Mouse (Mus musculus) left cerebral cortex, postnatal 4 days (tissue): Measurements from ENCODE around the gene Fmnl1. TPM values are rescaled to one million over a fixed set of nuclear protein-coding genes. Genes with fewer than 3 reads are reported as not detected.

ENCODE experiments used
- DNase-seq: peaks from one replicate; pipeline ENCODE4 v3.0.0-alpha.2; 2022
- intact Hi-C: fragments of 180-260 bp; cut with DNase I; formaldehyde crosslinking; loops from one replicate; pipeline ENCODE4 v1.15.1; 2025
- total RNA-seq, 2 experiments: library from RNA; stranded (reverse); gene quantifications; 2 replicates each; pipeline ENCODE4 v1.2.3; 2021

Gene Fmnl1
- total RNA-seq, 2 experiments from 2014 or later = 34.8 to 39.1 TPM

GRCm38 (mm10) chr11:103181349-103181748 lies 10.4 kb downstream of the Fmnl1 start:
- intact Hi-C loops = no loop called here
- no peak for DNase-seq

GRCm38 (mm10) chr11:103181911-103182310 lies 11.0 kb downstream of the Fmnl1 start:
- intact Hi-C loops = no loop called here
- no peak for DNase-seq

DNA sequence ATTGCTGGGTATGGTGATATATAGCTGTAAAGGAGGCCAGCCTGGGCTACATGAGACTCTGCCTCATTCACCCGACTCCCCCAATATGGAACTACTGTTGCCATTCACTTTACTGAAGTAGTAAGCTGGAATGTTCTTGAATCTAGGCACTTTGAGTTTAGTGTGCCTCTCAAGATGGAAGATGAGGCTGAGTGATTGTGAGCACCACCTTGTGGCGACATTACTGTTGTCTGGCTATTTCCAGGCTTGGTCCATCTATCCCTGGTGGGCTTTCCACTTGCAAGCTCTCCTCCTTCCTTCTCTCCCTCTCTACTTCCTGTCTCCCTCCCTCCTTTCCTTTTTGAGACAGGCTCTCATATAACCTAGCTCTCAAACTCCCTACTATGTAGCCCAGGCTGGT lies 14.0 kb downstream of the Fmnl1 start:
- intact Hi-C loops = no loop called here
- DNase-seq = peak; percentile 62

DNA sequence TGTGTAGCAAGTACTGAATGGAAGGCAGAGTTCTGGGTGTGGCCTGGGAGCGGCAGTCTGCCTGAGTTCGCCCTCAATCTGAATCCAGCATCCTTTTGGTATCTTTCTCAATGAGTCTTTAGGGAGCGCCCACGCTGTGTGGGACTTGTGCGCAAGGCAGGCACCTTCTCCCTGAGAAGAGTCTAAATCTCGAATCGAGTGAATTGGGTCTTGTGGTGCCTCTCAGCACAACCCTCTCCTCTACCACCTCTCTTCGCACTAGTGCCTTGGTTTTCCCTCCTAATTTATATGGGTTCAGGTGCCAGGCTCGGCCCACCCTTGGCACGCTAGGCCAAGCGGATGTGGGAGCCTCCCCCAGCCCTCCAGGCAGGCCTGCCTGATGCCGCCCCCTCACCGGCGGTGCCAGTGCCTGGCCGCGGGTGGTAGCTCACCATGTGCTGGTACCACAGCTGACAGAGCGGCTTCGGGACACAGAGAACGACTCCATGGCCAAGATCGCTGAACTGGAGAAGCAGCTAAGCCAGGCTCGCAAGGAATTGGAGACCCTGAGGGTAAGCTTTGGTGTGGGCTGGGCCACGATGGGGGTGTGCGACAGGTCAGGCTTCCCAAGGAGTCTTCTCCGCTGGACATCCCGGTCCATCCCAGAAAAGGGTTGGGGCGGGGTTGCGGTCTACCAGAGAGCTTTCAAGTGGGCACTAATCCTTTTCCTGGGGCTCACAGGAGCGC lies 21.5 kb downstream of the Fmnl1 start:
- peak; percentile 39 for DNase-seq
- intact Hi-C loops = no loop called here

DNA sequence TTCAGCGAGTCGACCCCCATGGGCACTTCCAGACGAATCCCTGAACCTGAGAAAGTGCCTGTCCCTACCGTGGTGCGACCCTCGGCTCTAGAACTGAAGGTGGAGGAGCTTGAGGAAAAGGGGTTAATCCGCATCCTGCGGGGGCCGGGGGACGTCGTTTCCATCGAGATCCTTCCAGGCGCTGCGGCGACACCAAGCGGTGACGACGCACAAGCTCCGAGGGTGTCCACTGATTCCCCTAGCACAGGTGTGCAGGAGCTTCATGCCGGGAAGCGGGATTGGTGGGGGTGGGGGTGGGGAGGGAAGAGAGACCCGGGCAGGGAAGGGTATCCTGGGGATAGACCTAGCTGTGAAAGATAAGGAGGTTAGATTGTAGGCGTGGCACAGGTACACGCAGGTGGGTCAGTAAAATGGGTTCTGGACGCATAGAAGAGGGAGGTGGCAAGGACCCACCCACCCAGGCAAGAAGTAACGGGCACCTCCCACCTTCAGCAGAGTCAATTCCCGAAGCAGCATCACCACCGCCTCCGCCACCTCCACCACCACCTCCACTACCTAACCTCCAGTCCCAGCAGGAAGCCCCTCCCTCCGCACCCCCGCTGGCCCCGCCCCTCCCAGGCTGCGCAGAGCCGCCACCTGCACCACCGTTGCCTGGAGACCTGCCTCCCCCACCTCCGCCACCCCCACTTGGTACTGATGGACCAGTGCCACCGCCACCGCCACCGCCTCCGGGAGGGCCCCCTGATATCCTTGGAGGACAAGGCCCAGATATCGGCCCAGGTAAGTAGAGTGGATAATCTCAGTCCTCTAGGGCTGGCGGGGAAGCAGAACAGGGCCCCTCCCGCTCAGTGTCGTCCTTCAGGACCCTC lies 22.3 kb downstream of the Fmnl1 start:
- intact Hi-C loops = no loop called here
- peak; percentile 57 for DNase-seq

- no peak for DNase-seq
- intact Hi-C loops = no loop called here
Measured at GRCm38 (mm10) chr11:103193825-103194168, 22.9 kb downstream of the Fmnl1 start.

- peak; percentile 13 for DNase-seq
- intact Hi-C loops = no loop called here
Measured at GRCm38 (mm10) chr11:103195236-103195635, 24.3 kb downstream of the Fmnl1 start.

GRCm38 (mm10) chr11:103195656-103196055 lies 24.7 kb downstream of the Fmnl1 start:
- intact Hi-C loops = no loop called here
- no peak for DNase-seq

DNA sequence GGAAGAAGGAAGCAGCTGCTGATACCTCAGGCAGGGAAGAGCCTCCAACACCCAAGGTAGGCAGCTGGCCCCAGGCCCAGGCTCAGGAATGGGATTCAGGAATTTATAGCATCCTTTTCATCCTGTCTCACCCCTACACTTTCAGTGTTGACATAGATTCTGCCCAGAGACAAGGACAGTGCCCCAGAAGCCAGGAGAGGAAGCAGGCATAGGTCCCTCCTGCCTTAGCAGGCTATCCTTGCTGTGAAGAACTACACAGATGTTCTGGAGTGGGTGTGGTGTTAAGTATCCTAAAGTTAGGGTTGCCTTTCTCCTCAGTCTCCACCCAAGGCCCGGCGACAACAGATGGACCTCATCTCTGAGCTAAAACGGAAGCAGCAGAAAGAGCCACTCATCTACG lies 26.4 kb downstream of the Fmnl1 start:
- intact Hi-C loops = no loop called here
- no peak for DNase-seq

GRCm38 (mm10) chr11:103198339-103198738 lies 27.4 kb downstream of the Fmnl1 start:
- intact Hi-C loops = no loop called here
- no peak for DNase-seq

GRCm38 (mm10) chr11:103198911-103199803 lies 28.2 kb downstream of the Fmnl1 start:
- intact Hi-C loops = no loop called here
- DNase-seq = peak; percentile 69

DNA sequence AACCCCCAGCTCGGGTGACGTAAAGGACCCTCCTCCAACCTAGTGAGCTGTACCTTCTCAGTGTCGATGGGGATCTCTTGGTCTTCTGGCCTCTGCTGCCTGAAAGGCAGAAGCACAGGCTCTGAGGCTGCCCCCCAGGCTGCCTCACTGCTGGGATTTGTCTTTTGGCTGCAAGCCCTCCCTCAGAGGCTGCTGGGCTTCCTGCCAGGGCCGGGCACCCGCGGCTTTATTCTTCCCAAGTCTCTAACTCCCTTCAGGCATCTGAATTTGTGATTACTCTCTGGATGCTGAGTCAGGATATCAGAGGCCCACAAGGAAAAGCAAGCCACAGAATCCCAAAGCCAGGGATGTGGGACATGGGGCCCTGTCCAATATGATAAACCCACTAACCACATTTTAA lies 30.8 kb downstream of the Fmnl1 start:
- peak; percentile 83 for DNase-seq
- intact Hi-C loops = no loop called here

- DNase-seq = no peak
- intact Hi-C loops = no loop called here
Measured at GRCm38 (mm10) chr11:103202376-103202775, 31.5 kb downstream of the Fmnl1 start.

DNA sequence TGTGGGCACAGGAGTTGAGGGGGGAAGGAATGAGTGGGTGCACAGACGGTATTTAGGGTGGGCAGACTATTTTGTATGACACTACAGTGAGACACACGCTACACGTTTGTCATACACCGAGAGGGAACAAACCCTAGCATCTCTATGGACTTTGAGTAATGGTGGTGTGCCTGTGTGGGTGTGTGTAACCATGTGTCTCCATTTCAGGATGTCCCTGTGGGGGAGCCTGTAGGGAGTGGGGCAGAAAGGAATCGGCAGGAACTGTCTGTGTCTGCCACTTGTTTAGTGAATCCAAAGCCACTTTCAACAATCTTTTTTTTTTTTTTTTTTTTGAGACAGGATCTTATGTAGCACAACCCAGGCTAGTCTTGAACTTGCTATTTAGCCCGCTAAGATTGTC lies 35.3 kb downstream of the Fmnl1 start:
- intact Hi-C loops = no loop called here
- no peak for DNase-seq

- DNase-seq = no peak
- intact Hi-C loops = no loop called here
Measured at GRCm38 (mm10) chr11:103208458-103208857, 37.6 kb downstream of the Fmnl1 start, which contains the start of gene 1700023F06Rik. TSS of gene 1700023F06Rik (minus strand) at chr11:103208558.

DNA sequence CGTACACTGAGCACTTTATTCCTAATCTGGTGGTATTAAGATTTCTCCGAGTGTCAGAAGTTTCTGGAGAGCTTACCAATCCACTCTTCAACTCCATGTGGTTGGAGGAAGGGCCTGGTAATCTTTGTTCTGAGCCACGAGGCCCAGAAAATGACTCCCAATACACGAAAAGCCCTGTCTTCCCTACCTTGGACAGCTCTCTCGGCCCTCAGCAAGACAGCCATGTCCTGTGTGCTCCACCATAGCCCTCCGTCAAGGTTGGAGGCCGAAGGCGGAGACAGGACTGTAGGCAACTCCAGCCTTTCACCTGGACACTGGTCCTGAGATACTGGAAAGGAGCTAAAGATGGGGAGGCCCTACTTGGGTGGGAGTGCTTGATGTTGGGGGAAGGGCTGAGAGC lies 39.4 kb downstream of the Fmnl1 start:
- no peak for DNase-seq
- intact Hi-C loops = no loop called here

DNA sequence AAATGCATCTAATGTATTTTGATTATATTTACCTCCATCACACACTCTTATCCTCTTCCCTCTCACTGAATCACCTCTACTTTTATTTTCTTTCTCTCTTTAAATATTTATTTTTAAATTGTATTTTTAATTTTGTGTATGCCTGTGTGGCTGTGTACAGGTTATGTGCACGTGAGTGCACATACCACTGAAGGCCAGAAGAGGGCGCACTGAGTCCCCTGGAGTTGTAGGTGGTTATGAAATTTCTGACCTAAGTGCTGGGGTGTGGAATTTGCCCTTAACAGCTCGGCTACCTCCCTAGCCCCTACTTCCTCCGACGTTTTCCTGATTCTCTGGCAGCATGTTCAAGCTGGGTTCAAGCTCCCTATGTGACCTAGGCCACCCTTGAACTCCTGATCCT lies 42.8 kb downstream of the Fmnl1 start:
- no peak for DNase-seq
- intact Hi-C loops = no loop called here

DNA sequence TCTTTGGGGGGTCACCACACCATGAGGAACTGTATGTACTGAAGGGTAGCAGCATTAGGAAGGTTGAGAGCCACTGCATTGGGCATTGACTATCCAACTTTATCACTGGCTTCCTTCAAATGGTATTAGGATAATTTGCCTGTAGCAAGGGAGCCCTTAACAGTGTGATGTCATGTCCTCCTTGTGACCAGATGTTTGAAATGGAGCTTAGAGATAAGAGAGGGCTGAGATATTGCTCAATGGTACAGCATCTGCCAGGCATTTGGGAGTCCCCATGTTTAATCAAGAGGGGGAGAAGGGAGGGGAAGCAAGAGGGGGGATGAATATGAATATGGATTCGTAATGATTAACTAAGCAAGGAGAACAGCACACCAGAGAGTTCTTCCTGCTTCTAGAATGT lies 44.4 kb downstream of the Fmnl1 start:
- DNase-seq = no peak
- intact Hi-C loops = no loop called here

- intact Hi-C loops = no loop called here
- peak; percentile 77 for DNase-seq
Measured at GRCm38 (mm10) chr11:103217790-103218516, 47.0 kb downstream of the Fmnl1 start, which contains the start of gene Spata32. TSS of gene Spata32 (minus strand) at chr11:103218432.

- no peak for DNase-seq
- intact Hi-C loops = no loop called here
Measured at GRCm38 (mm10) chr11:103218517-103218901, 47.6 kb downstream of the Fmnl1 start.
